Mouse (Mus musculus): ENCODE data around the gene Tgfbr2.

Tgfbr2 gene

DNA sequence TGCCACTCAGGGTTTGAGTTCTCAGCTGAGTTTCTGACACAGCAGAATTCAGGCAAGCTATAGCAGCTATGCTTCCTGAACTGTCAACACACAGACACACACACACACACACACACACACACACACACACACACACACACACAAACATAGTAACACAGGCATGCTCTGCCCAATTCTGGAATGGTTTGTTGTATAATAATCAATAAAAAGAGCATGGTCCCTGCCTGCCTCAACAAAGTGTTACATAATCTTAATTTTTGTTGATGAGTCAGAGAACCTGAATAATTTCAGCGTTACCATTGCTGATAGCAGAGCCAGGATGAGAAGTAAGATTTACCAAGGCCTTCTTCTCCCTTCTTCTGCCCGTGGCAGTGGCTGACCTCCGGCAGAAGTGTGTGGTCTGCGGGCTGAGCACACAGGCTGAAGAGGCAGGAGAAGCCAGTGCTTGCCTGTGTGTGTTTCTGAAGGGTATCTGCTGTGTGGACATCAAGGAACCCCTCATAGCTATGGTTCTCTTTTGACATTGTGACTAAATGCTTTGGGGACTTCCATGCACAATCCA is 18.8 kb upstream of the Tgfbr2 start:
- DNase-seq (ENCODE audit: low spot score) = no peak

DNA sequence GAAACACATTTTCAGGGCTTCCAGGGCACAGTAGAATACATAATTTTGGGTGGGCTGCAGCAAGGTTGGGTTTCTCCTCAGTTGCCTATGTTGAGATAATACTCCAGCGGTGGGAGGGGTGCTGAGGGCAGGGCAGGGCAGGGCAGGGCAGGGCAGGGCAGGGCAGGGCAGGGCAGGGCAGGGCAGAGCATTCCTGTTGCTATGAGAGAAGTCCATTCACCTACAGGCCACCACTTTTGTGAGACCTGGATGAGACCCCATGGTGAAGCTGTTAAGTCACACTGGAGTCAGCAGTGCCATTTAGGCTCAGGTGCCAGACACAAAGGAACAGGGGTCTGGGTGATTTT is 18.3 kb upstream of the Tgfbr2 start:
- DNase-seq (ENCODE audit: low spot score) = no peak

DNA sequence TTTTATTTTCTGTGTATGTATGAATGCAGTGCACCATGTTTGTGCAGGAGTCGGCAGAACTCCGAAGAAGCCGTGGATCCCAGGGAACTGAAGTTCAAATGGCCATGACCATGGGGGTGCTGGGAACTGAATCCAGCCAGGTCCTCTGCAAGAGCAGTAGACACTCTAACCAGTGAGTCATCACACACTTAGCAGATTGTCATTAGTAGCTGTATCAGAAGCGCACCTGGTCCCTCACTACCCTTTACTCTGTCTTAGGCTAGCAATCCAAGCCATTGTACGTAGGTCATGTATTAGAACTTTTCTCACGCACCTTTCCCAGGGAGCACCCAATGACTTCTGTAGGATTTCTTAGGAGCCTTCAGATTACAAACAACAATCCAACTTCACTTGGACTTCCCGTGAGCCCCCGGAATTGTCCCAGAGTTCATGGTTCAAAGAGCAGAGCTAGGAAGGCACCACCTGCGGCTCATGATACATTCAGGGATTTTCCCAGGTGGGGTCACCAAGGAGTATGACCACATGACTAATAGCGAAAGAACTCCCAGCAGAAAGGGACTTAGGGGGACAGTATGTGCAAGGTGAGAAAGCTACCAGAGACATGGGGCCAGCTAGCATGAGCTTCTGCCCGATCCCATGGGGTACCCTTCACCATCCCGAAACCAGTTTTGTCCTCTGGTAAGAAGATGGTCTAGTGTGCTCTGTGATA is 17.8 kb upstream of the Tgfbr2 start:
- no peak for DNase-seq (ENCODE audit: low spot score)

DNA sequence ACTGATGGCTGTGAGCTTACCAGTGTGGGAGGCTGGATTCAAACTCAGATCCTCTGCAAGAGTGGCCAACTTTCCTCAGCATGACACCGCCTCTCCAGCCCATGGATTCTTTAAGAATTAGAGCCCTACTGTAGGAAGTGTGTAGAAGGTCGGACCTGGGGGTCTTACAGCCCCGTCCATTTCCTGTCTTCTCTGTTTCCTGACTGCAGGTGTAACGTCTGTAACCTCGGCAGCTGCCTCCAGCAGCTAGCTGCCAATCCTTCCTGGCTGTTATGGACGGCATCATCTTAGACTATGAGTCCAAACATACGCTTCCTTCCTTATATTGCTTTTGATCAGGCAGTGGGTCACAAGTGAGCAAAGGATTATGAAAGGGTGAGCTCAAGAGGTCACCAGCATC is 17.1 kb upstream of the Tgfbr2 start:
- no peak for DNase-seq (ENCODE audit: low spot score)

DNA sequence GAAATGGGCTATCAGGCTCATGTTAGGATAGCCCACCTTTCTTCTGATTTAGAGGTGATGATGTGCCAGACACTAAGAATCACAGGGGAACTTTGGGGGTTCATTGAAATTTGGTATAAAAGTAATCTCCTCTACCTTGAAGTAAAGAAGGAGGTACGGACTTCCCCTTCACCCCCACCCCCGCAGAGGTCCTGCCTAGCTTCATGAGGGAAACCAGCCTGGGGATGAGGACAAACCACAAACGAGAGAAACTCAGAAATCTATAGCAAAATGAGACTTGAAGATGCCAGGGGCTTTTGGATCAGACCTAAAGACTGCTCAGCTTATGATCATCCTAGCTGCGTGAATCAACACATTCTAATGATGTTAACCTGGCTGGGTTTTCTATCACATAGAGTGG is 14.7 kb upstream of the Tgfbr2 start:
- no peak for DNase-seq (ENCODE audit: low spot score)

DNA sequence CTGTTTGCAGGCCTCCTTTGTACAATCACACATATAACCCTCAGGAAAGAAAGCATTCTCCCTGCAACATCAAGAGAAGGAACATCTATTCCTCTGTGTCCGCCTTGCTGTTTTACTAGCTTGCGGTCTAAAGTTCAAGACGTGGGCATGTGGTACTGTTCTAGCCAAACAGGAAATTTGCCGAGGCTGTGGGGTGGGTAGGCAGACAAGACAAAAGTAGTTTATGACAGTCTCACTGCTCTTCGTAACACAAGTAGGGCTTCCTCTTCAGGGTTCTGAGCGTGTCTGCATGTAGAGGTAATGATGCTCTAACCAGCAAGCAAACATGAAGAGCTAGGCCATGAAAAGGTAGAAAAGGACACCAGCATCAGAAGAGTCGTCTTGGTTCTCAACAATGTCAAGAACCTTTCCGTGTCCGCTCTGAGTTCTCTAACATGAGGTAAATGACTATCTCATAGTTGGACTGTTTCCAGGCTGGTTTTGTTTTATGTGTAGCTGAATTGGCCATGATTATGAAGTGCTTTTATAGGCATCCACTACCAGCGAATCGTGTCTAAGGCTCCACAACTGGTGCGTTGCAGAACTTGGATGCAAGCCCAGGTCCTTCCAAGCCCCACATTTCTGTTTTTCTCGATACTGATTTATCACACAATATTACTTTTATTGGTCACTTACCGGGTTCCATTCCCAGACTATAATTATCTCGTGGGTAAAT is 13.9 kb upstream of the Tgfbr2 start:
- no peak for DNase-seq (ENCODE audit: low spot score)

DNA sequence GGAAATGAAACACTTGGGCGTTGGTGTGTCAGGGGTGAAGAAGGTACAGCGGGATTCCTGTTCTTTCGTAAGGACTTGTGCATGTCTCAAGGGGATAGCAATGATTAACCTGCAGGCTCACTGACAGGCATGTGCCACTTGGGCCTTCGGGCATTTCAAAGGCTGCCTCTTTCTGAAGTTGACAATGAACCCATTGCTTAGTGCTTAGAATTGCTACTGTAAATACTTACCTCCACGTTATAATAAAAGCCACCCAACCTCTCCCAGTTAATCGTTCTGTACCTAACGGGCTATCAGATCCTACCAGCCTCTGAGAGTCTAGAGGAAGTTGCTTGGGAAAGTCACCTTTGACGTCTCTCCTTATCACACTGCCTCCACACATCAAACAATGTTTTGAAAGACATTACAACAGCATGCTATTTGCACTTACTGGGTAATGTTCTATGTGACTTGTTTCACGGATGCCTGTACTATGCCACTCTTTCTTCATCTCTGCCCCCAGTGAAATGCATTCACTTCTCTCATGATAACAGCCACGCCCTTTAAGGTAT is 12.1 kb upstream of the Tgfbr2 start:
- no peak for DNase-seq (ENCODE audit: low spot score)

DNA sequence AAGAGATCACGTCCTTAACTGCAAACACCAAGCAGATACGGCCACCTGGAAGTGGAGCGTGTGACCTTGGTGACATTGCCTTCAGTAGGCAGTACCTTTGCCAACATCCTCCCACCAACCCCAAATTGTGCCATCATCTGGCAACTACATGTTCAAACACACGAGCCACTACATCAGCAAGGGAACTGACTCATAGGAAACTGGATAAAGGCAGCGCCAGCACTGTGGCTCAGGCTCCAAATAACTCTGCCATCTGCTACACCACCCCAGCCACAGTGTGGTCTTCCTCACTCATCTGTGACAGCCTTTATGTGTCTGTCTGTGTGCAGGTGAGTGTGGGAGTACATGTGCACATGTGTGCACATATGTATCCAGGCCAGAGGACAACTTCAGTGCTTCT is 9.7 kb upstream of the Tgfbr2 start:
- no peak for DNase-seq (ENCODE audit: low spot score)

DNA sequence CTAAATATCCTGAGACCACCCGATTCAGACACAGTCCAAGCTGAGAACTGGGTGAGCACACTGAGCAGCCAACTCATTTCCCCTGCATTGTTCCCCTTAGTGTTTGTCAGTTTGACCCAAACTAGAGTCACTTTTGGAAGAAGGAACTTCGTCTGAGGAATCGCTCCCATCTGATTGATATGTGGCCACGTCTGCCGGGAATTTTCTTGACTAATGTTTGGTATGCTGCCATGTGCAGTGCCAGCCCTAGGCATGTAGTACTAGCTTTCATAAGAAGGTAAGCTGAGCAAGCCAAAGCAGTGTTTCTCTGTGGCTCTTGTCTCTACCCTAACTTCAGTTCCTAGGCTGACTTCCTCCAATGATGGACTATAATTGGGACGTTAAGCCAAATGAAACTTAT is 7.9 kb upstream of the Tgfbr2 start:
- DNase-seq (ENCODE audit: low spot score) = peak; percentile 21

DNA sequence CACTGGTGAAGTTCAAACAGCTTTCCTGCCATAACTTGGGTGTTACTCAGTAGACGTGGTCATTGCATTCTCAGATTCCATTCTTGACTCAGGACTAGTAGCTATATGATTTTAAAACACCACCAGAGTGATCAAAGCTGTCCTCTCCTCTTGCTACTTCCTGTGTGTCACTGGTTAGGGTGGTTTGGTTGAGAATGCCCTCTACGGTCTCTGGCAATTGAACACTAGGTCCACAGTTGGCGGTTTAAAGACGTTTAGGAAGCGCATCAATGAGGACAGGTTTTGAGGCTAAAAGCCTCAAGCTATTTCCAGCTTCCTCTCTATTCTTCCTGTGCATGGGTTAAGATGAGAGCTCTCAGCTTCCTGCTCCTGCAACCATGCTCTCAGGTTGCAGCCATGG is 6.4 kb upstream of the Tgfbr2 start:
- no peak for DNase-seq (ENCODE audit: low spot score)

DNA sequence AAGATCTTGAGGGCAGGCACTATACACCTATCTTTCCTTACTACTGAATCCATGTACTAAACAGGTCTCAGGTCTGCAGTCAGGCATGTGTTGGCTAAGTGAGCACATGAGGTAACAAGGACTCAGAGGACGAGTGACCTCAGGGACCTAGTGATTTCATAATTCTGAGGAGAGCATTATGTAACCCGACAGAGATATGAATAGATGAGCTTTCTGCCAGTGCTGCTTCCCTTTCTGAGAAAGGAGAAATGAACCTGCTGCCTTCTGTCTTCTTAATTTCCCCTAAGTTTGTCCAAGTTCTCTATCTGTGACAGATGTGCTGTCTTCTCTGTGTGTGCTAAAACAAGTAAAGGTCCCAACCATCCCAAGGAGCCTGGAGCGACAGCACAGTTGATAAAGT is 3.0 kb upstream of the Tgfbr2 start:
- peak; percentile 47 for DNase-seq (ENCODE audit: low spot score)

DNA sequence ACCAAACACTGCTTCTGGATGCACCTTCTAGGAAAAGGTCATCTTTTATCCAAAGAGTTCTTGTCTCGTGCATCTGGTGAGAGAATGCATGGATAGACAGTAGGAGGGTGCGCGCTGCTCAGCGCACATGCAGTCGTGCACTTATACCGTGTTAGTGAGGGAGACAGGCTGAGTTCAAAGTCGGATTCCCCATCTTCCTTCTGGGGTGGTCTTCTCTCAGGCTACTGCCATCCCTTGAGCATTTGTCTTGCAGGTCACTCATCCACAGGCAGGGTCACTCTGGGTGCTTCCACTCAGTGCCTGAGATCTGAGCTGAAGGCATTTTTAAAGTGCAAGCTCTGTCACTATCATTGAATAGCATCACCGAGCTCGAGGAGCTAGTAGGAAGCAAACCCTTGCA is 1.9 kb upstream of the Tgfbr2 start:
- no peak for DNase-seq (ENCODE audit: low spot score)

DNA sequence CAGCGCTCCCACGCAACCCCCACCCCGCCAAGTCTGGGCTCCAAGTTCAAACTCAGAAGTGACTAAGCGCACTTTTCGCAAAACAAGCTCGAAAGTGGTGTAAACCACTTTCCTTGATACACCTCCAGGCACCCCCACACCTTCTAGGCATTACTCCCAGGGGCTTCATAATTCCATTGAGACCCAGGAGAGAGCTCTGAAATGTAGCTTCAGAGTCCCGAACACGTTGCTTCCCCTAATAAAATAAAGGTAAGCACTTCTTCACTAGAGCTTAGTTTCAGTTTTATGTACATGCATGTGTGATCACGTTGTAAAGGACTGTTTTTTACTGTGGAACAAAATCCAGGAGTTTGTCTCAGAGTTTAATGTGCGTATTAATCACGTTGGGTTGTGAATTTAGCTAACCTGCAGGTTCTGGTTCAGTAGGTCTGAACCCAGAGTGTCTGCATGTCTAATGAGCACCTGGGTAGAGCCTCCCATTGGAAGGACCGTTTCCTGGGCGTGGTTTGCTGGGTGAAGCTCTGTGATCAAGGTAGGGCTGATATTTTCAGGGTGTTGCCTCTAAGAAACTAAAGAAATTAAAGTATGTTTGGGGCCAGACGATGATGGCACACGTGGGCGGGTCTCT is 442 bp upstream of the Tgfbr2 start:
- DNase-seq (ENCODE audit: low spot score) = peak; percentile 43

DNA sequence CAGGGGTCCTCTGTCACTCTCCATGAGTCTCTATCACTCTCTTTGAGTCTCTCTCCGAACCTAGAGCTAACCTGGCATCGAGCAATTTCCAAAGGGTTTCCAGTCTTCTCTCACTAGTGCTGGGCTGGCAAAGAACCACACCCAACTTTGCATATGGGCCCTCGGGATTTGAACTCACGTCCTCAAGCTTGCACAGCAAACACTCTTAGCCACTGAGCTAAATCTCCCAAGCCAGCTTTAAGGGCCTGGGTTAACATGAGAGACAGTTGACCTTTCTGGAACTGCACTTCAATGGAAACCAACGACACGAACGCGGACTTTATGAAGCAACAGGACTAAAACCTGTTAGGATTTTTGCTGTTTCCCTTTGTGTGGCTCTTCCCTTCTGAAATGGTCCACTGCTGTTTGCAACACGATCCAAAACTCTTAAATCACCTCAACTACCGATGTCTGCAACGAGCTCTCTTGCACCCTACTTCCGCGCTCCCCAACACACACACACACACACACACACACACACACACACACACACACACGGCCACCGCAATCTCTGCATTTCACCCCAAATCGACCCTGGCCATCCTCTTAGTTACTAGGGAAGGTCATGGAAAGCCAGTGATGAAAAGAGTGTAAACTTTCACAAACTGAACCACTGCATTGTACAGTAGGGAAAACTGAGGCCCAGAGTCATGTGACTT is 1.5 kb downstream of the Tgfbr2 start:
- peak; percentile 12 for DNase-seq (ENCODE audit: low spot score)

DNA sequence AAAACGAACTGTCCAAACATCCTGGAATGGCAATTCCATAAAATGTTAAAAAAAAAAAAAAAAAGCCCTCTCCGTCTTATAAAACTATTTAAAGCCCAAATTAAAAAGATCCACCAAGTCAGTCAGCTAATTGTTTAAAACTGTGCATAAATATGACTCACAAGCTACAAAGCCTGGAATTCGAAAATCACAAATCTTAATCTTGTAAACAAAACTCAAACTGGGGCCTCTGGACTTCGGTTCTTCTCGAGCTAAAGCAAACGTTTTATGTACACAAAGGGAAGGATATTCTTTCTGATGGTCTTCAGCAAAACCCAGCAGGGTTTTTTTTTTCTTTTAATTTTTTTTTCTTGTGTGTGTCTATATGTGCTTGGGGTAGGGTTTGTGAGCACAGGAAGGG is 2.1 kb downstream of the Tgfbr2 start:
- no peak for DNase-seq (ENCODE audit: low spot score)

DNA sequence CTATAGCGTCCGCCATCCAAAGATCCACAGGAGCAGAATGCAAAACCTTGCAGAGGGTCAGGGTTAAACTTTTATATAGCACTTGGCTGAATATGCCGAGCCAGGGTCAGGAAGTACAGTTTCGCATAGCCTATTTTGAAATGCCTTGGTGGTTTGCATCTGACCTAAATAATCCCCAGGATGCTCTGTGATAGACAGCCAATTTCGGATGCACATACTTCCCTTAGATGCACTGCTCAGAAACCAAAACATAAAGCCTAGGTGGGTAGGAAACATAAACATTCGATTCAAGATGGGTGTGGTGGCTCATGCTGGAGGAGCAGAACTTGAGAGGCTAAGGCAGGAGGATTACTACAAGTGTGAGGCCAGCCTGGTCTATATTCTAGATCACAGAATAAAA is 6.1 kb downstream of the Tgfbr2 start:
- no peak for DNase-seq (ENCODE audit: low spot score)

DNA sequence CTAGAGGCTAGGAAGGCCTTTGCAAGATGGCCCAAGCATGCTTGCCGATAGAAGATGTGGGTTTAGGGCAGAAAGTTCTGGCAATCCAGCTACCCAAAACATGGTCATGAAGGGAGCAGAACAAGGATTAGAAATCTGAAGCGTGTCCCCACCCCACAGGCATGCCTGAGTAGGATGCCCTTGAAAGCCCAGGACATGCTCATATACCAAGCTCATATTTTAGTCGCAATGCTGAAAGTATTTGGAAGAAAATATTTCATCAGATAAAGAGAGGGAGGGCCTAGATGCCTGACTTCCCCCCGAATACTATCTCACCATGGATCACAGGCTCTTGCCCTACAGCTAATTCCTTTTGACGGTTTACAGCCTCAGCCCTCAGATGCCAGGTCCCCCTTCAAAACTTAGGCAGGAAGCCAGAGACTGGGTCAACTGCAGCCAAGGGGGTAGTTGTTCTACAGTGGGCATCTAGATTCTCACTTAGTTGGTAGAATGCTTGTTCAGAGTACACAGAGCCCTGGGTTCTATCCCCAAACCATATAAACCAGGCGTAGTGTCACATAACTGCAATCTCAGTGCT is 7.8 kb downstream of the Tgfbr2 start:
- no peak for DNase-seq (ENCODE audit: low spot score)

DNA sequence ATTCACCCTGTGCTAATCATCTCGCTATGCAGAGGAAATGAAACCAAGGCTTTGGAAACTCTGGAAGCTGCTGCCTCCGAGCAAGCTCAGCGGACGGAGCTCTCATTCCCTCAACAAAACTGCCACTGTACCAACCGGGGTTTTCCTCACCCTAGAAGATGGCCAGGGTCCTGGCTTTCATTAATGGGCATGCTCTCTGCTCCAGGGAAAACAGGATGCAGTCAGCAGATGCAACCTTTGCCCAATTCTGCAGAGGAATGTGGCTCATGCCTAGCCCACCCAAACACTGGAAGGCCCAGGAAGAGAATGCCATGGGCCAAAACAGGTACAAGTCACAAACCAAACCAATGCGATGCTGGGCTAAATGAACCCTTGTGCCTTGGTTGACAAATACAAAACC is 8.8 kb downstream of the Tgfbr2 start:
- no peak for DNase-seq (ENCODE audit: low spot score)

DNA sequence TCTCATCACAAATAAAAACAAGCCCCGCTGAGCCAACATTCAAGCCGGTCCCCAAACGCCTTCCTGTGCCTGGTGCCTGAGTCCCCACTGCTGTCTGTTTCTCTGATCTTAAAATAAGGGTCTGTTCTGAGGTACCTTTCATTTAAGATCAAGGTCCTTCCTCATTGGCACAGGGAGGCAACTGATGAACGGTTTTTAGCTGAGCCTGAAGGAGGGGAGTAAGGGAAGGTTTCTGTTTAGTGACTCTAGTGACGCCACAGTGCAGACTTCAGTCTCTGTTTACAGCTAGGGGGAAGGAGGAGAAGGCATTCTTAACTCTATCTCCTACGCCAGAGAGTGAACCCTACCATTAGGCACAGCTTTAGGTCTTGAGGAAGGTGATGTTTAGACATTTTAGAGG is 11.3 kb downstream of the Tgfbr2 start:
- no peak for DNase-seq (ENCODE audit: low spot score)

DNA sequence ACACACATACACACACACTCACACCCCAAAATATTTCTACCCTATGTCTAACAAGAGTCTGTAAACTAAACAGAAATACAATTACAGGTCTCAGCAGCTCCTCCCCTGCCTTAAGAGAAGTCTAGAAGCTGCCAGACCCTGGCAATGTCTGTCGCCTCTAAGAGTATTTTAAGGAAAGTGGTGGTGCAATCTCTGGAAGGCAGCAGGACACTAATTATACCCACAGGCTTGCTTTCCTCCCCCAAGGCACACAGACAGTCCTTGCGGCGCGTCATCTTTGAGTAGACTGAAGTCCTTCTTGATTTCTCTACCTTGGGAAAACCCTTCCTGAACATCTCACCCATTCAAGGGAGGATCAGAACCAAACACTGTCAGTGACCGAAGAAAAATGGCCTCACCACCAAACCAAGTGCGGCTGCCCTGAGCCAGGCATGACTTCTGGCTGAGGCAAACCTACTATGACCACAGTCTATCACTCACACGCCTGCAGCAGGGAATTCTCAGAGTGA is 12.2 kb downstream of the Tgfbr2 start:
- DNase-seq (ENCODE audit: low spot score) = no peak

DNA sequence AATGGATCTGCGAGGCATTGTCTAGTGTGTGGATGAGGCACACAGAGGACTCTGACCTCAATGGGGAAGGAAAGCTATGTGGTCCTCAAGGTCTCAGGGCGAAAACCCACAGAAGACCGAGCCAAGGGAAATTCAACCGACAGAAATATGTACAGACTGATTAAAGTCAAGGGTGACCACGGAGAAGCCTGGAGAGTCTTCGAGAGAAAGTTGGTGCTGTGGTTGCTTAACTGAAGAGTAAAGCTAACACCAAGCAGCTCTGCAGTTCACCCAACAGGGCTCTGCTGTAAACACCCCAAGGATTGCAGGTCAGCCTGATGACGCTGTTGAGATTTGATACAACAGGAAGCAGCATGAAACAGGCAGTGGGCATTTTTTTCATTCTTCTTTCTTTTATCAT is 14.3 kb downstream of the Tgfbr2 start:
- DNase-seq (ENCODE audit: low spot score) = no peak

DNA sequence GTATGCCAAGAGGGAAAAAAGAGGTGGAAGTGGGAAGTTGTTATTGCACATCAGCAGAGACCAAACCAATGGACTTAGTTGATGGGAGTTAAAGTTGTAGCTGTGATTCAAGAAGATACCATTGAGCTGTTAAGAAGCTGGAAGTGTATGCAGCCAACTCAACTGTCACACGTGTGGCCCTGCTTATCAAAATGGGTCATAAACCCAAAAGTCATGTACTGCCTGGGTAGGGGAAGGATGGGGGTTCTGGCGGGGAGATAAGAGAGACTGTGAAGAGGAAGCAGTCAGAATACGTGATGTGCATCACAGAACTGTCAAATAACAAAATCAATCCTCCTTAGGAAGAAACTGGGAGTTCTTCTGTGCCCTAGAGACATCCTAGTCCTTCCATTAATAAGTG is 15.1 kb downstream of the Tgfbr2 start:
- DNase-seq (ENCODE audit: low spot score) = no peak
